Mouse (Mus musculus) cerebellum, adult 11-12 months (tissue): Measurements from ENCODE around the gene Wdr63.

ENCODE experiments used
- DNase-seq: peaks from one replicate; pipeline ENCODE4 v3.0.0; 2022

The Wdr63 gene

GRCm38 (mm10) chr3:146051277-146052007 lies 56.5 kb downstream of the Wdr63 start:
- no peak for DNase-seq

- no peak for DNase-seq
These were observed 58.0 kb downstream of the Wdr63 start for GRCm38 (mm10) chr3:146049951-146050350.

- no peak for DNase-seq
These were observed 60.2 kb downstream of the Wdr63 start for GRCm38 (mm10) chr3:146047704-146048207.

- no peak for DNase-seq
These were observed 61.9 kb downstream of the Wdr63 start for GRCm38 (mm10) chr3:146046076-146046475.

- no peak for DNase-seq
These were observed 63.0 kb downstream of the Wdr63 start for GRCm38 (mm10) chr3:146044977-146045376.

- no peak for DNase-seq
These were observed 66.5 kb downstream of the Wdr63 start for GRCm38 (mm10) chr3:146041382-146041781.

- DNase-seq = no peak
These were observed 68.6 kb downstream of the Wdr63 start for GRCm38 (mm10) chr3:146039132-146039903.

- DNase-seq = no peak
These were observed 70.0 kb downstream of the Wdr63 start for GRCm38 (mm10) chr3:146037906-146038305.

GRCm38 (mm10) chr3:146032976-146033375 lies 75.0 kb downstream of the Wdr63 start:
- no peak for DNase-seq

- no peak for DNase-seq
These were observed 77.6 kb downstream of the Wdr63 start for GRCm38 (mm10) chr3:146030255-146030836.

GRCm38 (mm10) chr3:146029234-146029633 lies 78.7 kb downstream of the Wdr63 start:
- no peak for DNase-seq

GRCm38 (mm10) chr3:146028406-146028805 lies 79.5 kb downstream of the Wdr63 start:
- DNase-seq = no peak

- DNase-seq = no peak
These were observed 80.8 kb downstream of the Wdr63 start for GRCm38 (mm10) chr3:146027116-146027515.

GRCm38 (mm10) chr3:146025499-146025898 lies 82.4 kb downstream of the Wdr63 start:
- DNase-seq = no peak

- no peak for DNase-seq
These were observed 83.2 kb downstream of the Wdr63 start for GRCm38 (mm10) chr3:146024746-146025145.

- no peak for DNase-seq
These were observed 85.7 kb downstream of the Wdr63 start for GRCm38 (mm10) chr3:146022232-146022631.

GRCm38 (mm10) chr3:146017521-146017920 lies 90.4 kb downstream of the Wdr63 start:
- DNase-seq = no peak

- no peak for DNase-seq
These were observed 91.0 kb downstream of the Wdr63 start for GRCm38 (mm10) chr3:146016979-146017378.

GRCm38 (mm10) chr3:146014321-146014720 lies 93.6 kb downstream of the Wdr63 start:
- DNase-seq = no peak

GRCm38 (mm10) chr3:146013490-146013889 lies 94.4 kb downstream of the Wdr63 start:
- no peak for DNase-seq

- no peak for DNase-seq
These were observed 96.2 kb downstream of the Wdr63 start for GRCm38 (mm10) chr3:146011544-146012218.

GRCm38 (mm10) chr3:146010751-146011150 lies 97.2 kb downstream of the Wdr63 start:
- DNase-seq = no peak
